Mouse (Mus musculus) skeletal muscle tissue, adult 2 months (tissue): ENCODE results near the gene Cd81.

ENCODE experiments used
- DNase-seq: peaks from one replicate; pipeline ENCODE4 v3.0.0-alpha.2; 2012; ENCODE audit warnings: low read depth, low spot score

Cd81 gene

GRCm38 (mm10) chr7:143020764-143021163, 31.8 kb upstream of the Cd81 start:
- DNase-seq, result no peak

DNA sequence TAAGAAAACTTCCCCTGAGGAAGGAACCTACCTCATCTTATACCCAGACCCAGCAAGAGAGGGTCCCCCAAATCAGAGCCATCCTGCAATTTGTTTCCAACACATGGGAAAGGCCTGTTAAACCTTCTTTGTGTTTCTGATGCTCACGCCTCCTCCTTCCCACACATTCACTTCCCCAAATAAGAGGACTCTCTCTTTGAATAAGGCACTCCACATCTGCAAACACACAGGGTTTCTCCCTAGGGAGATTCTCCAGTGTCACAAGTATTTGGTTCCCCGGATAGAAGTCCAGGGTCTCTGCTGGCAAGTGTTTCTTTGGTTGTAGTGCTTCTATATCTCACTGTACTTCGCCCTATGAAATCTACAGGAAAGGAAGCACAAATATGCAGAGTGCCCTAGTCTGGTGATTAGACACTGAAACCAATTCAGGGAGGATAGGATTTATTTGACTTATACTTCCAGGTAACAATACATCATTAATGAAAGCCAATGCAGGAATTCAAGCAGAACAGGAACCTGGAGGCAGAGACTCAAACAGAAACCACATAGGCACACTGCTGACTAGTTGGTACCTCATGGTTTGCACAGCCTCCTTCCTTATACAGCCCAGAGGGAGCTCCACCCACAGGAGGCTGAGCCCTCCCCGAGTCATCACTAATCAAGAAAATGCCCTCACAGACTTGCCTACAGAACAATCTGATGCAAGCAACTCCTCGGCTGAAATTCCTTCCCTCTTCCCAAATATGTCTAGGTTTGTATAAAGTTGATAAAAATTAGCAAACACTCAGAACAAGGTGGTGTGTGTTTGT, 31.0 kb upstream of the Cd81 start:
- DNase-seq, result no peak

DNA sequence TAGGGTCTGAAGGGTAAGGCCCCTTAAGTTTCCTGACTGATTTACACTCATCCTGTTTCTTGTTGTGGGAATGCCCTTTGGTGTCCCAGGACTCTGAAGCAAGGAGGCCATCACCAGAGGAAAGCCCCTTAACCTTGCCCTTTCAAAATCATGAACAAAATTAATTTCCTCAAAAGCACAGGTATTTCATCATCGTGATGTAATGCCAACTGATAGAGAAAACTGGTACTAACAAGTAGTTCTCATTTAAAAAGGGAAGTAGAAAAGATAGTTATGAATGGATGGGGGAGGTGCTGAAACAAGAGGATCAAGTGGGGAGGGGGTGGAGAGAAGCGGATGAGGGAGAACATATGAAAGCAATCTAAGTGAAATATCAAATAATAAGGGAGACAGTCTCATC, 29.0 kb upstream of the Cd81 start:
- DNase-seq, result no peak

GRCm38 (mm10) chr7:143024293-143024692, 28.2 kb upstream of the Cd81 start:
- no peak for DNase-seq

DNA sequence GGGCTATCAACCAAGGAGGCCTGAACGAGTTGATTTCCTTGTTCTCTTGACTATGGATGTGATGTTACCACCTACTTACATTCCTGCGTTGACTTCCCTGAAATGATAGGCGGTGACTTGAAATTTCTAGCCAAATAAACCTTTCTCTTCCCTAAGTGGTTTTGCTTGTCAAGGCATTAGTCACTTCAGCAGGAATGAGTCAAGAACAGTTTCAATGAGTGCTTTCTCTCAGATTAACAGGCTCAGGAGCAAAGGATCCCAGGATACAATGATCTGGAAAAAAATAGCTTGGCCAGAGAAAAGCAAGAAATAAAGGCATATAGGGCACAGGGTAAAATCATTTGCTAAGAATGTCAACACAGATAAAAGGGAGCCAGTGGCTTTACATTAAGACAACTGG, 27.0 kb upstream of the Cd81 start:
- no peak for DNase-seq

GRCm38 (mm10) chr7:143027196-143027595, 25.3 kb upstream of the Cd81 start:
- DNase-seq, result no peak

DNA sequence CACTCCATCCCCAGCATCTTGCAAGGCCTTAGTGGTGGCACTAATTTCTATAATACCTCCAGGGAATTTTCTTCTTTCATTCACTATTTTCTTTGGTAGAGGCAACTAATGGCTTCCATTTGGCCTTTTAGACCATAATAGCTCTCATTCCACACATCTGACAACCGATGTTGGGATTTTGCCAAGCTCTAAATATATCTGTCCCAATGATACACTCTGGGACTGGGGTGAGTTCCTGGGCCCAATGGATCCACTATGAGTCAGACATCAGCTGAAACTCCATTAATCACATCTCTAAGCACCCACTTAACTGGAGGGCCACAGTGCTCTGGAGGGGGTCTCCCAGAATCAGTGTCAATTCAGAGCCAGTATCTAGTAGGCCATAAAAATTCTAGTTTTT, 20.7 kb upstream of the Cd81 start:
- DNase-seq, result no peak

DNA sequence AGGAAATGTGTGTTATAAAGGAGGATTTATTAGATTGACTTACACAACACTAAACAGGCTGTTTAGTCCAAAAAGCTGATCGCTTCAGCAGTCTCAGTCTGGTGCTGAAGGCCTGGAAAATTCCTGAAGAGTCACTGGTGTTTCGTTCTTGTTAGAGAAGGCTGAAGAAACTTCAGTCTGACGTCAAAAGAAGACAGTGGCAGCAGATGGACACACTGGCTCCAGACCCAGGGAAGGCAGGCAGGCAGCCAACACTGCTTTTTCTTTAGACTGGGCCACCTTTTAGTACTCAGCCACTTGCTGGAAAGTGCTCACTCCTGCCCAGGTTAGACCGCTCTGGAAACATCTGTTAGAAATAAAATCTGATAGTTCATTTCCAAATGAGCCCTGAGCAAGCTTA, 19.0 kb upstream of the Cd81 start:
- no peak for DNase-seq

- DNase-seq, result no peak
These were observed 18.4 kb upstream of the Cd81 start for GRCm38 (mm10) chr7:143034112-143034511.

DNA sequence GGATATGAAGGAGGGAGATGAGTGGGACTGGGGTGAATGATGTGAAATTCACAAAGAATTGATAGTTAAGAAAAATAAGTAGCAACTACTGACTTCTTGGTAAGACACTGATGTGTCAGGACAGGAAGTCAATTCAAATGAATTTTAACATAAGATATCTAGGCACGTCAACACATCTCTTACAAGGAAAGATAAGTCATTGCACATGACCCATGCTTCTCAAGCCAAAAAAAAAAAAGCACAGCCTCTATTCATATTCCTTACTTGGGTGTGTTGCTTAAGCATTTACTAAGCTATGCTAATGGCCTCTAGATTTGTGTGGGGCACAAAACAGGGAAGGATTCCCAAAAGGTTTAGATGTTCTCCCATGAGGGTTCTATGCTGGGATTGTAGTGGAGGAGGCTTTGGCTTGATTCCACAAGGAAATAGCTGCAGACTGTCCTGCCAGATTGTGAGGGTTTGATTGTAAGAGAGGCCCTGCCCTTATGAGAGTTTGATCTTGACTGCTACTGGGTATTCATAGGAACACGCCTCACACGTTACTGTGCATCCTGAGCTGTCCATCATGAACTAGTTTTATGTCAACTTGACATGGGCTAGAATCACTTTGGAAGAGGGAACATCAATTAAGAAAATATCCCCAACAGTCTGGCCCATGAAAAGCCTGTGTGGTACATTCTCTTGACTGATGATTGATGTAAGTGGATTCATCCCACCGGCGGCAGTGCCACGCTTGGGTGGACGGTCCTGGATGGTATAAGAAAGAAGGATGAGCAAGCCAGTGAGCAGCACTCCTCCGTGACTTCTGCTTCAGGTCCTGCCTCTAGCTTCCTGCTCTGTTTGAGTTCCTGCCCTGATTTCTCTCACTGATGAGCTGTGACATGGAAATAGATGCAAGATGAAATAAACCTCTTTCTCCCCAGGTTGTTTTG, 17.8 kb upstream of the Cd81 start:
- no peak for DNase-seq

DNA sequence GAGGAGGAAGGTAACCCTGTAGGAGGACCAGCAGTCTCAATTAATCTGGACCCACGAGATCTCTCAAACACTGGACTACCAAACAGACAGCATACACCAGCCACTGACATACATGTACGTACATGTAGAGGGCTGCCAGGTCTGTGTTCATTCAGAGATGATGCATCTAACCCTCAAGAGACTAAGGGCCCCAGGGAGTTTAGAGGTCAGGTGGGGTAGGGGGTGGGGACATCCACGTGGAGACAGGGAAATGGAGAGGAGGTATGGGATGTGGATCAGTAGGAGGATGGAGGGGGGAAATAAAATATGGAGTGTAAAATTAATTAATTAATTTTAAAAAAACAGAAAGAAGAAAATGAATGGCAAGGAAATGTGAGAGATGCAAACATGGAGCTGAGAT, 15.8 kb upstream of the Cd81 start:
- DNase-seq, result no peak

DNA sequence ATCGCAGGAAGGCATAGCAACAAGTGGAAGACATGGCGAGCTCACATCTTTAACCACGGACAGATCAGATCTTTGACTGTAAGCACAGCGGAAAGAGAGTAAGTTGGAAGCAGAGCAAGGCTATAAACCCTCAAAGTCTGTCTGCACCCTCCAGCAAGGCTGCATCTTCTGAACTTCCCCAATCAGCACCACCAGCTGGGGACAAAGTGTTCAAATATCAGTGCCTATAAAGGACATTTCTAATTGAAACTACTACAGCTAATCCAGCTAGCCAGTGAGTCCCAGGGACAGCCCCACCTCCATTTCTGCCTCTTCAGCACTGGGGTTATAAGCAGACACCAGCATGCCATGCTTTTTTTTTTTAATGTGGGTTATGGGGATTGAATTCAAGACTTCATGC, 15.2 kb upstream of the Cd81 start:
- no peak for DNase-seq

DNA sequence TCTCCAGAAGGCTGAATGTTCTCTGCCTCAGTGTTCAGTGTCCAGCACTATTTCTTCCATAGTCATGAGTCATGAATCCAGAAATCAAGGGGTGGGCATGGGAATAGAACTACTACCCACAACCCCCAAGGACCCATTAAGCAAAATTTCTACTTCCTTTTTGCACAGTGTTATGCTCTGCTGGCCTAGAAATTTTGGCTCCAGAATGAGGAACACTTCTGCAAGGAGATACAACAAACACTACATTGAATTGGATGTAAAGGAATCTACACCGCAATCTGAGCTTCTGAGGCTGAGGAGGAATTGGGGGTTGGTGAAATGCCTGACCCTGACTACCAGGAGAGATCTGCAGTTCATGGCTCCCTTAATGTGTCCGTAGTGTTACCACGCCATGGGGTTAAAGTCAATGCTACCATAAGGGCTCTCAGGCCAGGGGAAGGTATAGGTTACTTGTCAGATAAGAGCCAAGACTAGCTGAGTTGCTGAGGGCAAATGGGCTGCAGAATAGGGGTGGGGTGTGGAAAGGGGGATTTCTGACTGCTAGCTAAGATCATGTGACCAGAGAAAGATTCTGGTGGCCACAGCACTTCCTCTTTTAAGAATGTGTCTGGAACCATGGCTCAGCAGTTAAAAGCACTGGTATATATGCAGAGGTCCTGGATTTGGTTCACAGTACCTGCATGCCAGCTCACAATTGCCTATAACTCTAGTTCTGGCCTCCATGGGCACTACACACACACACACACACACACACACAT, 14.2 kb upstream of the Cd81 start:
- no peak for DNase-seq

DNA sequence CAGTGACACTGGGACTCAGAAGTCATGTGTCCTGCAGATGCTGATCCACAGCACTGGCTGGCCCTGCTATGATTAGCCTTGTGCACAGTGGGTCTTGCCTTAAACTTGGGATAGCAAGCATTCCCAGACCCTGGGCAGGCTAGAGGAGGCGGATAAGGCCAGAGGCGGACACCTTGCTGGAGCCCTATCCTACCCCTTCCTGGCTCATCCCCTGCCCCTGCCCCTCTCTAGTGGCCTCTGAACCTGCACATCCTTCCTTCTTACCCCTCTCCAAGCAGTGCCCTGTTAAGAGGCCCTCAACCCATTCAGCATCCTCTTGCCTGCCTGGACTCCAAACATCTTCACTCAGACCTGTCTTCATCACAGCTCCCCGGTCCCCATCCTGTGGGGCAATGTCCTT, 12.0 kb upstream of the Cd81 start:
- no peak for DNase-seq

- DNase-seq, result no peak
These were observed 11.3 kb upstream of the Cd81 start for GRCm38 (mm10) chr7:143041138-143041822.

DNA sequence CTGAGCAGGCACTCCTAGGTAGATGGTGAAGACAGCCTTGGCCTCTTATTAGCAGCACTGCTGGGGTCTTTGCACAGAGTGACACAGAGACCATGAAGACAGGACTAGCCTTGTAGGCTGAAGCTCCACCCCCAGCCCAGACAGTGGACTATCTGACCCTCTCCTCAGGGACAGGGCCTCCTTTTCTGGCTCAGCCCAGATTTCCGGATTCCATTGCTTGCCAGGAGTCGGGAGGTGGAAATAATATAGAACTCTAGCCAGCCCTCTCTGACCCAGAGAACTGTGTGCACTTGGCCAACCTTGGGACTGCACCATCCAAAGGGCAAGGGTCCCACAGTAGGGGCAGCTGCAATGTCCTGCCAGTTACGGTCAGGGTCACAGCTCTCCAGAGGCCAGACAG, 10.4 kb upstream of the Cd81 start:
- peak; percentile 58 for DNase-seq

DNA sequence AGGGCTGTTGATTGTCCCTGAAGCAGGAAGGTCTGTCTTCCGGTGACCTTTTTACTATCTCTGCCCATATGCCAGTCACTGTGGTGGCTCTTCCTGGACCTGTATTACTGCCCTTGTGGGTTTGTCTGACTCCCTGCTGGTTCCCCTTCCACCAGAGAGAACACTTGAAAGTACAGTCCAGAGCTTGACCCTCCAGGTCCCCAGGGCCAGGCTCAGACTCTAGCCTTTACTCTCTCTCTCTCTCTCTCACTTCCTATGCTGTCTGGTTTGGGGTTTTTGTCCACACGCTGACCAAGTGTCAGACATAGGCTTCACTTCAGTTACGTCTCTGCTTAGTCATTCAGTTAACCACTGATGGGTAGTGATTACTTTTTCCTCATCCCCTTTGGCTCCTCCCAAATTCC, 9.6 kb upstream of the Cd81 start:
- no peak for DNase-seq

GRCm38 (mm10) chr7:143044049-143044825, 8.3 kb upstream of the Cd81 start:
- no peak for DNase-seq

GRCm38 (mm10) chr7:143044826-143045206, 7.7 kb upstream of the Cd81 start:
- DNase-seq, result no peak

GRCm38 (mm10) chr7:143046358-143046757, 6.2 kb upstream of the Cd81 start:
- DNase-seq, result no peak

- no peak for DNase-seq
These were observed 3.2 kb upstream of the Cd81 start for GRCm38 (mm10) chr7:143049331-143049730.
